Mouse (Mus musculus) heart, embryonic 12.5 days (tissue): ENCODE measurements around the gene Garnl3. TPM values are rescaled to one million over a fixed set of nuclear protein-coding genes. Genes with fewer than 3 reads are reported as not detected.

Source experiments
- ATAC-seq: fragments of 200-750 bp; cut with Nextera tagmentation; 2 replicates; pipeline ENCODE4 v1.8.0; 2017; ENCODE audit warnings: moderate TSS enrichment, moderate library complexity; ENCODE audit not compliant: insufficient number of reproducible peaks, low FRiP score
- H3K27ac ChIP-seq: fragments of 300-500 bp; sonication (generic); 2 replicates; pipeline ENCODE4 v1.5.1; 2016; ENCODE audit warnings: mild to moderate bottlenecking, moderate library complexity; ENCODE audit not compliant: poor library complexity, severe bottlenecking
- H3K27me3 ChIP-seq: fragments of 300-500 bp; sonication (generic); replicated peaks from 2 replicates; pipeline ENCODE4 v1.6.1; 2016; ENCODE audit warnings: mild to moderate bottlenecking, moderate library complexity
- H3K36me3 ChIP-seq: fragments of 300-500 bp; sonication (generic); 2 replicates; pipeline ENCODE4 v1.6.1; 2016; ENCODE audit warnings: mild to moderate bottlenecking, moderate library complexity
- H3K4me1 ChIP-seq: fragments of 300-500 bp; sonication (generic); replicated peaks from 2 replicates; pipeline ENCODE4 v1.6.1; 2016; ENCODE audit warnings: mild to moderate bottlenecking
- H3K4me2 ChIP-seq: fragments of 300-500 bp; sonication (generic); 2 replicates; pipeline ENCODE4 v1.6.1; 2016; ENCODE audit warnings: mild to moderate bottlenecking, moderate library complexity
- H3K4me3 ChIP-seq: fragments of 300-500 bp; sonication (generic); 2 replicates; pipeline ENCODE4 v1.5.1; 2016; ENCODE audit warnings: mild to moderate bottlenecking
- H3K9ac ChIP-seq: fragments of 300-500 bp; sonication (generic); 2 replicates; pipeline ENCODE4 v1.6.1; 2016; ENCODE audit warnings: mild to moderate bottlenecking, moderate library complexity
- H3K9me3 ChIP-seq: fragments of 300-500 bp; sonication (generic); replicated peaks from 2 replicates; pipeline ENCODE4 v1.6.1; 2016; ENCODE audit warnings: mild to moderate bottlenecking, moderate library complexity
- WGBS: fragments of 180-500 bp; shearing (Covaris S2); methylation state at CpG from one replicate; pipeline ENCODE4 v1.1.7; 2016; 5-methylcytosine and 5-hydroxymethylcytosine counted together
- polyA plus RNA-seq: library from polyadenylated mRNA; unstranded; fragments of >200 nt; fragmentation: Nextera tagmentation; extraction: Ambion mirVana; gene quantifications from 2 replicates; pipeline ENCODE4 v1.2.1, GENCODE M21; 2016

Gene Garnl3
- polyA plus RNA-seq, 1 experiment from 2014 or later = 14.0 TPM

GRCm38 (mm10) chr2:33154751-33155372, 23.4 kb upstream of the Garnl3 start:
- Histone ChIP-seq H3K4me3 (no peak overlapping the region), H3K4me1 (peaks cover 12% of the 10 kb centered on the region), H3K9me3 (no peaks in the 10 kb centered on the region), H3K27me3 (no peaks in the 10 kb centered on the region), H3K27ac (no peak overlapping the region), H3K36me3 (no peaks in the 10 kb centered on the region), H3K4me2 (no peak overlapping the region), H3K9ac (no peak overlapping the region)
- WGBS = 24% methylated on average over 5 of the region's 5 CpGs
- no peak for ATAC-seq

DNA sequence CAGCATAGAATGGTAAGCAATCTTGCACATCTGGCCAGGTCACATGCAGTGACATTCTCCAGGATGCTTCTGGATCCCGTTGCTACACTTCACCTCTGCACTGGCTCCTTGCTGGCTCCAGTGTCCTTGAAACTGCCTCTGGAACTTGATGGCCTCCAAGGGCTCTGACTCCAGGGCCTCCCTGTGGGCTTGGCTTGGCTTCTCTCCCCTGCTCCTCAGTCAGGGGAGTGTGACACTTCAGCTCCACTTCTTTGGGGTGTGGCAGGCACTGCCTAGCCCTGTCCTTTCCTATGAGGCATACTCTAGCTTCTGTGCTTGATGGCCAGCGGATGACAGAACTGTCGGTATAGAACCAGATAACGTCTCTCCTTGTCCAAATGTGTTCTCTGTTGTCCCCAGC, 15.5 kb upstream of the Garnl3 start:
- H3K4me3 ChIP-seq = no peak overlapping the region
- H3K27ac ChIP-seq = no peak overlapping the region
- WGBS = 65% methylated on average over 4 of the region's 4 CpGs
- H3K9me3 ChIP-seq = no peaks in the 10 kb centered on the region
- H3K4me2 ChIP-seq = no peak overlapping the region
- H3K27me3 ChIP-seq = no peaks in the 10 kb centered on the region
- ATAC-seq = no peak
- H3K9ac ChIP-seq = no peak overlapping the region
- H3K36me3 ChIP-seq = no peaks in the 10 kb centered on the region
- peaks cover 20% of the 10 kb centered on the region for H3K4me1 ChIP-seq

DNA sequence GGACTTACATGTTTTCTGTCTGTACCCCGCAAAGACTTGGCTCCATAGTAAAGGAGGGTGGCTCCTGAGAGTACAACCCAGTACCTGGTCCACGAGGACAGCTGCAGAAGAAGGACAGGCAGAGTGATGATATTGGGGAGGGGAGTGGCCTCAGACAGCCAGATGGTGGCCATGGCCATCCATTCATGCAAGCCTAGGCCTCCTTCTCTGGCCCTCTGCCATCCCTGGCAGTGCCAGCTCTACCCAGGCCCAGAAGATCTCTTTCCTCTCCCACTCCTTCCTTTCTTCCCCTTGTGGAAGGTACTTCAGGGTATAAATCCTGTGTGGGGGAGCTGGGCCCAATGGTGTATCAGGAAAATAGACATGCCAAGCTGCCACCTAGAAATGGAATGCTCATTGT, 11.8 kb upstream of the Garnl3 start:
- Histone ChIP-seq H3K27ac (no peak overlapping the region), H3K4me3 (no peak overlapping the region), H3K9me3 (no peaks in the 10 kb centered on the region), H3K4me1 (peaks cover 20% of the 10 kb centered on the region), H3K9ac (no peak overlapping the region), H3K36me3 (no peaks in the 10 kb centered on the region), H3K4me2 (no peak overlapping the region), H3K27me3 (no peaks in the 10 kb centered on the region)
- ATAC-seq = no peak
- 86% methylated on average over 2 of the region's 2 CpGs for WGBS

DNA sequence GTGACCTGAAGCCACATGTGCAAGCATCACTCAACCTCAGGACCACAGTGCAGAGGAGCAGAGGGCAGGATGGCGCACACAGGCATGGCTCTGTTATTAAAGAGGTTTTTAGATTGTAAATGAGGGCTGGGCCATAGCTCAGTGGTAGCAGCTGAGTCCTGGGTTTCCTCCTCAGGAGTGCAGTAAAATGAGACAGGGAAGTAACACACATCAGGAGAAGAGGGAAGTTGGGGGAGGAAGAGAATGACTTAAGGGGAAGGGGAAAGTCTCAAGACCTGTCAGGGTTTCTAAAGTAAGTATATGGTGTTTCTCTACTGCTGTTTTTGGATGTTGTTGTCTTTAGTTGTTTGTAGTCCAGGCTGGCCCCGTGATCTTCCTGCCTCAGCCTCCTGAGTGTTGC, 7.0 kb upstream of the Garnl3 start:
- Histone ChIP-seq H3K4me1 (no peaks in the 10 kb centered on the region), H3K9me3 (no peaks in the 10 kb centered on the region), H3K9ac (no peak overlapping the region), H3K27ac (no peak overlapping the region), H3K36me3 (no peaks in the 10 kb centered on the region), H3K4me2 (no peak overlapping the region), H3K27me3 (0 out of 2 replicates have a peak, but pooled peaks cover 9% of the 10 kb centered on the region), H3K4me3 (no peak overlapping the region)
- no peak for ATAC-seq
- WGBS = 73% methylated on average over 2 of the region's 2 CpGs

GRCm38 (mm10) chr2:33137731-33138130, 6.3 kb upstream of the Garnl3 start:
- Histone ChIP-seq H3K4me2 (no peak overlapping the region), H3K9me3 (no peaks in the 10 kb centered on the region), H3K4me3 (no peak overlapping the region), H3K27ac (no peak overlapping the region), H3K27me3 (peaks cover 13% of the 10 kb centered on the region), H3K9ac (no peak overlapping the region), H3K4me1 (0 out of 2 replicates have a peak, but pooled peaks cover 1% of the 10 kb centered on the region), H3K36me3 (no peaks in the 10 kb centered on the region)
- no peak for ATAC-seq
- WGBS = 77% methylated on average over 4 of the region's 4 CpGs

GRCm38 (mm10) chr2:33137244-33137643, 5.8 kb upstream of the Garnl3 start:
- H3K4me2 ChIP-seq = no peak overlapping the region
- no peak overlapping the region for H3K4me3 ChIP-seq
- 0 out of 2 replicates have a peak, but pooled peaks cover 6% of the 10 kb centered on the region for H3K4me1 ChIP-seq
- peaks cover 18% of the 10 kb centered on the region for H3K27me3 ChIP-seq
- no peak overlapping the region for H3K27ac ChIP-seq
- H3K9me3 ChIP-seq = no peaks in the 10 kb centered on the region
- no peaks in the 10 kb centered on the region for H3K36me3 ChIP-seq
- no peak overlapping the region for H3K9ac ChIP-seq
- ATAC-seq = no peak
- 88% methylated on average over 9 of the region's 9 CpGs for WGBS

GRCm38 (mm10) chr2:33136366-33136765, 4.9 kb upstream of the Garnl3 start:
- Histone ChIP-seq H3K4me1 (0 out of 2 replicates have a peak, but pooled peaks cover 8% of the 10 kb centered on the region), H3K9me3 (no peaks in the 10 kb centered on the region), H3K36me3 (no peaks in the 10 kb centered on the region), H3K4me2 (no peak overlapping the region), H3K27ac (no peak overlapping the region), H3K4me3 (no peak overlapping the region), H3K9ac (no peak overlapping the region), H3K27me3 (peaks cover 19% of the 10 kb centered on the region)
- no peak for ATAC-seq
- 77% methylated on average over 6 of the region's 6 CpGs for WGBS

- ATAC-seq = no peak
- no peak overlapping the region for H3K9ac ChIP-seq
- H3K4me1 ChIP-seq = peaks cover 9% of the 10 kb centered on the region; the same call in 1 of the 2 replicates
- no peak overlapping the region for H3K27ac ChIP-seq
- no peaks in the 10 kb centered on the region for H3K36me3 ChIP-seq
- peaks cover 19% of the 10 kb centered on the region for H3K27me3 ChIP-seq
- no peaks in the 10 kb centered on the region for H3K9me3 ChIP-seq
- no peak overlapping the region for H3K4me2 ChIP-seq
- 71% methylated on average over 7 of the region's 7 CpGs for WGBS
- no peak overlapping the region for H3K4me3 ChIP-seq
These were observed 3.5 kb upstream of the Garnl3 start for GRCm38 (mm10) chr2:33134766-33135490.

DNA sequence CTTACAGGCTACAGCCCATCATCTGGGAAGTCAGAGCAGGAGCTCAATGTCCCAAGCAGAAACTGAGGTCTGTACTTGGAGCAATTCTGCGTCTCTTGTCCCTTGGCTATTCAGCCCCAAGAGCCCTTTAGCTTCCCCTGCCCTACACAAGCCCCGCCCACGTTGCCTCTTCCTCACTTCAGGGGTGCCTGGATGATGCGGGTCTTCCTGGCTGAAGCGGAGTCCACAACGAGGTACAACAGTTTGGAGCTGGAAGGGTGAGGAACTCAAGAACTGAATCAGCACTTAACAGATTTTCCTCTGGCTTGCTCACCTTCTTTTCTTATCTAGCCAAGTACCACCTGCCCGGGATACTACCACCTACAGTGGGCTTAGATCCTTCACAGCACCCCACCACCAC, 852 bp upstream of the Garnl3 start:
- Histone ChIP-seq H3K9ac (no peak overlapping the region), H3K4me2 (no peak overlapping the region), H3K4me3 (no peak overlapping the region), H3K9me3 (no peaks in the 10 kb centered on the region), H3K27ac (no peak overlapping the region), H3K36me3 (no peaks in the 10 kb centered on the region), H3K4me1 (peaks cover 20% of the 10 kb centered on the region), H3K27me3 (peaks cover 27% of the 10 kb centered on the region)
- ATAC-seq = no peak
- WGBS = 3% methylated on average over 7 of the region's 7 CpGs

DNA sequence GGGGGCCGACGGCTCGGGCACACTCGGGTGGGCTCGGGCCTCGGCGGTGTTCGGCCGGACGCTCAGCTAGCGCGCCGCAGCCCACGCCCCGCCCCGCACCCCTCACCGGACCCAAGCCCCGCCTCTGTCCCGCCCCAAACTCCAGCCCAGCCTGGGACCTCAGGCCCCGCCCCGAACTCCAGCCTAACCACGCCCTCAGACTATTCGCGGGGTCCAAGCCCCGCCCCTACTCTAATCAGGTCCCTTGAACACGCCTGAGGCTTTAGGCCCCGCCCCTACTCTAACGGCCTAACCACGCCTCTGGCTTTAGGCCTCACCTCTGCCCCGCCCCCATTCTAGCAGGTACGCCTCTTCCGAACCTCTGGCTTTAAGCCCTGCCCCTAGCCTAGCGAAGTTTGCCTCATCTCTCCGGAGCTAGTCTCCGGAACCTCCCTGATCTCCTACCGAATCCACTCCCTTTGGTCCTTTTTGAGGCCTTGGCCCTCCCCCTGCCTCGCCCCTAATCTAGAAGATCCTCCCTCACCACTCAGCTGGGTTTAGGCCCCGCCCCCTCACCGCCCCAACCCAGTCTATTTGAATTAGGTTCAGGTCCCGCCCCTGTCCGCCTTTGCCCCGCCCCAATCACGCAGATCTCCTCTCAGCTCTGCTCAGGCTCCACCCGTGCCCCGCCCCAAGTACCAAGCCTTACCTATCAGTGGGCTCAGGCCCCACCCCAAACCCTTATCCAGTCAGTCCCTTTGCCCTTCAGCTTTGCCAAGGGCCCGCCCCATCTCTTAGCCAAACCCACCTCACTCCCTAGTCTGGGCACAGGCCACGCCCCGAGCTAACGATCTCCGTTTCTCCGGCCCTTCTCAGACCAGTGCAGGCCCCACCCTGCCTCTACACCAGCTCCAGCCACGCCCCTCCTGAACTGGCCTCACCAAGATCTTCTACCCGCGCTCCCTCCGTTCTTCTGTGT, 649 bp downstream of the Garnl3 start:
- H3K4me3 ChIP-seq = peak overlapping the region; percentile 64
- peak overlapping the region; percentile 79 for H3K4me2 ChIP-seq
- peak overlapping the region; percentile 72 for H3K9ac ChIP-seq
- peaks cover 20% of the 10 kb centered on the region for H3K4me1 ChIP-seq
- H3K9me3 ChIP-seq = no peaks in the 10 kb centered on the region
- no peaks in the 10 kb centered on the region for H3K36me3 ChIP-seq
- H3K27ac ChIP-seq = peak overlapping the region; percentile 41; the same call in 1 of the 2 replicates
- under 1% methylated on average over 48 of the region's 55 CpGs for WGBS
- peaks cover 27% of the 10 kb centered on the region for H3K27me3 ChIP-seq
- peak; percentile 91 for ATAC-seq

DNA sequence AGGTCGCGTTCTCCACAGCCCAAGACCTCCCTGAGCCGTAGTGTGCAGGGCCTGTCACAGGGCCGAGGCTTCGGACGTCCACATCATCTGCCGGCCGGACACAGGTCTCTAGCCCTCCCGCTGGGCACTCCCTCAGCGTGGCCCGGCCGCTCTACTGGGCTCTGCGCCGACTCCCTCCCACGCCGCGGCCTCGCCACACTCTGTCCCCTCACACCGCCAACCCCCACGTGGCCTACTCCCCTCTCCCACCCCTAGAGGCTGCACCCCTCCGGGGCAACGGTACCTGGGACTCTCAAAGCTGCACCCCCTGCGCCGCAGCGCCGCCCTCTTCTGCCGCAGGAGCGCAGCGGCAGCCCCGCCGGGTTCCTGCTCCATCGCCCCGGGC, 1.3 kb downstream of the Garnl3 start:
- Histone ChIP-seq H3K4me2 (peak overlapping the region; percentile 79), H3K4me3 (peak overlapping the region; percentile 64), H3K27me3 (peaks cover 27% of the 10 kb centered on the region), H3K36me3 (no peaks in the 10 kb centered on the region), H3K4me1 (peaks cover 20% of the 10 kb centered on the region), H3K9me3 (no peaks in the 10 kb centered on the region), H3K9ac (peak overlapping the region; percentile 72), H3K27ac (0 out of 2 replicates have a peak overlapping the region, but pooled peaks have one; percentile 2)
- 0% methylated on average over 33 of the region's 33 CpGs for WGBS
- ATAC-seq = peak; percentile 30
